Mouse (Mus musculus) neural tube, embryonic 10.5 days (tissue): ENCODE measurements around the gene Per1.

Experiments
- DNase-seq: peaks from one replicate; pipeline ENCODE4 v3.0.0-alpha.2; 2017; ENCODE audit warnings: low spot score; ENCODE audit errors: extremely low spot score

Per1 gene

GRCm38 (mm10) chr11:69064259-69065133 lies 30.5 kb upstream of the Per1 start:
- no peak for DNase-seq

- no peak for DNase-seq
These were observed 29.6 kb upstream of the Per1 start for GRCm38 (mm10) chr11:69065394-69065925.

GRCm38 (mm10) chr11:69066163-69066861 lies 28.7 kb upstream of the Per1 start:
- DNase-seq: peak; percentile 61

GRCm38 (mm10) chr11:69066956-69067355 lies 28.1 kb upstream of the Per1 start:
- DNase-seq: peak; percentile 87

GRCm38 (mm10) chr11:69067601-69068000 lies 27.4 kb upstream of the Per1 start:
- DNase-seq: no peak

GRCm38 (mm10) chr11:69070093-69070492 lies 24.9 kb upstream of the Per1 start:
- DNase-seq: no peak

GRCm38 (mm10) chr11:69070590-69071222 lies 24.3 kb upstream of the Per1 start, which contains the start of gene Tmem107:
Gene Tmem107 (plus strand): TSS chr11:69070806.
- peak; percentile 92 for DNase-seq

GRCm38 (mm10) chr11:69071262-69071661 lies 23.8 kb upstream of the Per1 start:
- no peak for DNase-seq

- no peak for DNase-seq
These were observed 22.8 kb upstream of the Per1 start for GRCm38 (mm10) chr11:69072234-69072633.

GRCm38 (mm10) chr11:69072666-69073064 lies 22.4 kb upstream of the Per1 start:
- no peak for DNase-seq

- DNase-seq: peak; percentile 78
These were observed 21.7 kb upstream of the Per1 start for GRCm38 (mm10) chr11:69073065-69073888.

- no peak for DNase-seq
These were observed 20.9 kb upstream of the Per1 start for GRCm38 (mm10) chr11:69073951-69074775.

GRCm38 (mm10) chr11:69074776-69075069 lies 20.3 kb upstream of the Per1 start:
- no peak for DNase-seq

- DNase-seq: no peak
These were observed 19.1 kb upstream of the Per1 start for GRCm38 (mm10) chr11:69075764-69076479.

- DNase-seq: no peak
These were observed 18.4 kb upstream of the Per1 start for GRCm38 (mm10) chr11:69076572-69076971.

GRCm38 (mm10) chr11:69077316-69077715 lies 17.7 kb upstream of the Per1 start:
- DNase-seq: no peak

GRCm38 (mm10) chr11:69078041-69078440 lies 17.0 kb upstream of the Per1 start:
- no peak for DNase-seq

- no peak for DNase-seq
These were observed 16.1 kb upstream of the Per1 start for GRCm38 (mm10) chr11:69078805-69079438.
